Mouse (Mus musculus) ES-E14 (cell line): ENCODE measurements around the gene Fgd5.

Source experiments
- CHD2 ChIP-seq: IDR thresholded peaks from 2 replicates; pipeline ENCODE4 v1.6.1; 2014; ENCODE audit warnings: mild to moderate bottlenecking, low read depth, low read length, inconsistent platforms
- HCFC1 ChIP-seq: IDR thresholded peaks from 2 replicates; pipeline ENCODE4 v1.6.1; 2012; ENCODE audit warnings: low read length, inconsistent platforms, borderline replicate concordance; ENCODE audit not compliant: insufficient read depth
- MAFK ChIP-seq: IDR thresholded peaks from 2 replicates; pipeline ENCODE4 v1.6.1; 2014; ENCODE audit warnings: mild to moderate bottlenecking, low read depth, low read length, inconsistent platforms; ENCODE audit not compliant: insufficient read depth
- ZC3H11A ChIP-seq: IDR thresholded peaks from 2 replicates; pipeline ENCODE4 v1.6.1; 2012; ENCODE audit warnings: low read depth, mild to moderate bottlenecking, inconsistent platforms, low read length, borderline replicate concordance
- ZNF384 ChIP-seq: IDR thresholded peaks from 2 replicates; pipeline ENCODE4 v1.6.1; 2012; ENCODE audit warnings: low read depth, low read length, inconsistent platforms

- TF ChIP-seq ZC3H11A, result no peak
- no peak for TF ChIP-seq MAFK
- no peak for TF ChIP-seq HCFC1
- TF ChIP-seq CHD2, result no peak
- TF ChIP-seq ZNF384, result no peak
These were observed 85.4 kb downstream of the Fgd5 start for GRCm38 (mm10) chr6:92064101-92064500.
